Mouse (Mus musculus) kidney, adult 2 months (tissue): Measurements from ENCODE around the gene Ufc1.
A peak's percentile ranks its signal among the peaks of the same experiment; 100 is the strongest.

ENCODE experiments used
- CTCF ChIP-seq: fragments of 200-500 bp; conservative IDR thresholded peaks from 2 replicates; pipeline ENCODE4 v1.5.1; 2011; ENCODE audit warnings: low read depth, mild to moderate bottlenecking, control low read depth, low read length, moderate library complexity, mixed read lengths; ENCODE audit not compliant: insufficient read depth, insufficient read length
- POLR2A ChIP-seq: fragments of 200-500 bp; IDR thresholded peaks from one replicate; pipeline ENCODE4 v1.6.1; 2011; ENCODE audit warnings: low read depth, low read length, control low read depth

DNA sequence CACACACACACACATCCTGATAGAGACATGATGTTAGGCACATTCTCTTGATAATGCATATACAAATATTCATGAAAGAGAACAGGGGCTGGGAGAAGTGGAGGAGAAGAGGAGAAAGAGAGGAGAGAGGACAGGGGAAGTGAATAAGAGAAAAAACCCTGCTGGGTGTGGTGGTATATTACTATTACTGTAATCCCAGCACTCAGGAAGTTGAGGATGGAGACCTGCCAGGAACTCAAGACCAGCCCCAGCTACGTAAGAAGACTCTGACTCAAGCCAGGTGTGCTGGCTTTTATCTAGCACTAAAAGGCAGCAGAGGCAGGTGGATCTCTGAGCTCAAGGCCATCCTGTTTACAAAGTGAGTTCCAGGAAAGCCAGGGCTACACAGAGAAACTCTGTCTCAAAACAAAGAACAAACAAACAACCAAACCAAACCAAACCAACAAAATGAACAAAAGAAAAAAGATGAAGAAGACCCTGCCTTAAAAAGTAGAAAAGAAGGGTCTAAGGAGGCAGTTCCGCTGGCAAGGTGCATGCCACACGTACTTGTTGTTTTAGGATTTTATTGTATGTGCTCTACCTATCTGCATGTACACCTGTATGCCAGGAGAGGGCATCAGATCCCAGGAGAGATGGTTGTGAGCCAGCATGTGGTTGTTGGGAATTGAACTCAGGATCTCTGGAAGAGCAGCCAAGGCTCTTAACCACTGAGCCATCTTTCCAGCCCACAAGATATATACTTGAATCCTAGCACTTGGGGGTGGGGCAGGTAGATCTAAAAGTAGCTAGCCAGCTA, 31.0 kb downstream of the Ufc1 start:
- no peak for TF ChIP-seq POLR2A
- peak; percentile 34 for TF ChIP-seq CTCF
